Mouse (Mus musculus) MEL (cell line): ENCODE measurements around the gene Kalrn. TPM values are rescaled to one million over a fixed set of nuclear protein-coding genes. Genes with fewer than 3 reads are reported as not detected.

Experiments
- DNase-seq: peaks from one replicate; pipeline ENCODE4 v3.0.0; 2011; ENCODE audit warnings: low read depth, low spot score
- H3K27ac ChIP-seq: 2 replicates; pipeline ENCODE4 v1.5.1; 2012; ENCODE audit warnings: low read depth, mild to moderate bottlenecking, control low read depth, low read length, moderate library complexity; ENCODE audit not compliant: control insufficient read depth
- H3K27me3 ChIP-seq, 2 experiments: fragments of 150-350 bp in 1 of 2; sonication (generic) in 1 of 2; 2 replicates each; pipeline ENCODE4 v1.6.1; 2012; ENCODE audit warnings: low read length in 2 of 2, mild to moderate bottlenecking in 2 of 2, improper control_type of control experiment in 1 of 2, moderate library complexity in 1 of 2; ENCODE audit not compliant: insufficient read depth in 2 of 2, control insufficient read depth in 1 of 2
- H3K36me3 ChIP-seq, 2 experiments: 2 replicates each; pipeline ENCODE4 v1.6.1; 2012 to 2014; ENCODE audit warnings: low read length in 2 of 2, improper control_type of control experiment in 1 of 2, inconsistent platforms in 1 of 2, mild to moderate bottlenecking in 1 of 2; ENCODE audit not compliant: insufficient read depth in 2 of 2, control insufficient read depth in 1 of 2
- H3K4me1 ChIP-seq, 2 experiments: fragments of 150-350 bp in 1 of 2; sonication (generic) in 1 of 2; 2 replicates each; pipeline ENCODE4 v1.6.1; 2012; ENCODE audit warnings: low read length in 2 of 2, improper control_type of control experiment in 1 of 2, mild to moderate bottlenecking in 1 of 2; ENCODE audit not compliant: insufficient read depth in 2 of 2, control insufficient read depth in 1 of 2
- H3K4me3 ChIP-seq, 2 experiments: fragments of 150-350 bp in 1 of 2; sonication (generic) in 1 of 2; 2 replicates each; pipeline ENCODE4 v1.5.1; 2012; ENCODE audit warnings: low read depth in 2 of 2, low read length in 2 of 2, mild to moderate bottlenecking in 2 of 2, moderate library complexity in 2 of 2, control low read depth in 1 of 2, improper control_type of control experiment in 1 of 2; ENCODE audit not compliant: control insufficient read depth in 1 of 2, insufficient read depth in 1 of 2
- H3K79me2 ChIP-seq: 2 replicates; pipeline ENCODE4 v1.6.1; 2012; ENCODE audit warnings: mild to moderate bottlenecking, low read length, moderate library complexity; ENCODE audit not compliant: control insufficient read depth, poor library complexity, insufficient read depth
- H3K9ac ChIP-seq: 2 replicates; pipeline ENCODE4 v1.6.1; 2012; ENCODE audit warnings: low read depth, mild to moderate bottlenecking, control low read depth, low read length, moderate library complexity; ENCODE audit not compliant: control insufficient read depth, poor library complexity, severe bottlenecking
- H3K9me3 ChIP-seq: fragments of 150-350 bp; sonication (generic); replicated peaks from 2 replicates; pipeline ENCODE4 v1.6.1; 2012; ENCODE audit warnings: mild to moderate bottlenecking, low read length, improper control_type of control experiment, moderate library complexity; ENCODE audit not compliant: insufficient read depth
- BHLHE40 ChIP-seq: IDR thresholded peaks from 2 replicates; pipeline ENCODE4 v1.6.1; 2012; ENCODE audit warnings: low read depth, mild to moderate bottlenecking, inconsistent platforms, low read length, improper control_type of control experiment, borderline replicate concordance
- CHD1 ChIP-seq: IDR thresholded peaks from 2 replicates; pipeline ENCODE4 v1.6.1; 2012; ENCODE audit warnings: low read depth, mild to moderate bottlenecking, inconsistent platforms, low read length, improper control_type of control experiment
- CHD2 ChIP-seq: IDR thresholded peaks from 2 replicates; pipeline ENCODE4 v1.6.1; 2011; ENCODE audit warnings: low read length, improper control_type of control experiment
- CTCF ChIP-seq, 3 experiments: IDR thresholded peaks in 2 of 3; conservative IDR thresholded peaks in 1 of 3; 2 replicates each; pipeline ENCODE4 v1.5.1; 2011 to 2012; ENCODE audit warnings: low read length in 3 of 3, low read depth in 2 of 3, mild to moderate bottlenecking in 2 of 3, improper control_type of control experiment in 1 of 3, inconsistent platforms in 1 of 3, mixed read lengths in 1 of 3, moderate library complexity in 1 of 3; ENCODE audit not compliant: control insufficient read depth in 1 of 3, insufficient read depth in 1 of 3, poor library complexity in 1 of 3, severe bottlenecking in 1 of 3
- ELF1 ChIP-seq: IDR thresholded peaks from 2 replicates; pipeline ENCODE4 v1.6.1; 2014; ENCODE audit warnings: low read depth, mild to moderate bottlenecking, inconsistent platforms, low read length, improper control_type of control experiment, moderate library complexity
- ETS1 ChIP-seq: IDR thresholded peaks from 2 replicates; pipeline ENCODE4 v1.6.1; 2012; ENCODE audit warnings: low read depth, mild to moderate bottlenecking, inconsistent platforms, low read length, improper control_type of control experiment, moderate library complexity
- GABPA ChIP-seq: IDR thresholded peaks from 2 replicates; pipeline ENCODE4 v1.6.1; 2012; ENCODE audit warnings: low read depth, mild to moderate bottlenecking, inconsistent platforms, low read length, improper control_type of control experiment, moderate library complexity
- HCFC1 ChIP-seq: IDR thresholded peaks from 2 replicates; pipeline ENCODE4 v1.6.1; 2012; ENCODE audit warnings: low read depth, mild to moderate bottlenecking, inconsistent platforms, low read length, improper control_type of control experiment, moderate library complexity
- JUND ChIP-seq: IDR thresholded peaks from 2 replicates; pipeline ENCODE4 v1.6.1; 2011; ENCODE audit warnings: low read depth, mild to moderate bottlenecking, improper control_type of control experiment, low read length
- MAX ChIP-seq: IDR thresholded peaks from 2 replicates; pipeline ENCODE4 v1.6.1; 2011; ENCODE audit warnings: low read length, improper control_type of control experiment
- MAZ ChIP-seq: IDR thresholded peaks from 2 replicates; pipeline ENCODE4 v1.6.1; 2012; ENCODE audit warnings: low read depth, mild to moderate bottlenecking, inconsistent platforms, low read length, improper control_type of control experiment
- MEF2A ChIP-seq: IDR thresholded peaks from 2 replicates; pipeline ENCODE4 v1.6.1; 2014; ENCODE audit warnings: low read depth, mild to moderate bottlenecking, inconsistent platforms, low read length, improper control_type of control experiment; ENCODE audit not compliant: poor library complexity, insufficient replicate concordance, severe bottlenecking; ENCODE audit errors: extremely low read depth
- MXI1 ChIP-seq: IDR thresholded peaks from 2 replicates; pipeline ENCODE4 v1.6.1; 2011; ENCODE audit warnings: mild to moderate bottlenecking, low read depth, low read length, improper control_type of control experiment
- MYB ChIP-seq: IDR thresholded peaks from 2 replicates; pipeline ENCODE4 v1.6.1; 2011; ENCODE audit warnings: mild to moderate bottlenecking, low read depth, low read length, improper control_type of control experiment
- MYC ChIP-seq: IDR thresholded peaks from 2 replicates; pipeline ENCODE4 v1.6.1; 2011; ENCODE audit warnings: low read depth, mild to moderate bottlenecking, low read length, improper control_type of control experiment, moderate library complexity
- POLR2A ChIP-seq, 2 experiments: IDR thresholded peaks; 2 replicates each; pipeline ENCODE4 v1.6.1; 2011 to 2012; ENCODE audit warnings: low read length in 2 of 2, mild to moderate bottlenecking in 2 of 2, control low read depth in 1 of 2, improper control_type of control experiment in 1 of 2, low read depth in 1 of 2, moderate library complexity in 1 of 2; ENCODE audit not compliant: control insufficient read depth in 1 of 2, insufficient read depth in 1 of 2, poor library complexity in 1 of 2
- RCOR1 ChIP-seq: IDR thresholded peaks from 2 replicates; pipeline ENCODE4 v1.6.1; 2012; ENCODE audit warnings: low read depth, mild to moderate bottlenecking, inconsistent platforms, low read length, improper control_type of control experiment
- SMC3 ChIP-seq: IDR thresholded peaks from 2 replicates; pipeline ENCODE4 v1.6.1; 2011; ENCODE audit warnings: low read depth, low read length, improper control_type of control experiment
- USF1 ChIP-seq: IDR thresholded peaks from 2 replicates; pipeline ENCODE4 v1.6.1; 2014; ENCODE audit warnings: low read depth, mild to moderate bottlenecking, inconsistent platforms, low read length, improper control_type of control experiment, moderate library complexity
- ZKSCAN1 ChIP-seq: IDR thresholded peaks from 2 replicates; pipeline ENCODE4 v1.6.1; 2012; ENCODE audit warnings: low read depth, mild to moderate bottlenecking, inconsistent platforms, low read length, improper control_type of control experiment, moderate library complexity
- ZMIZ1 ChIP-seq: IDR thresholded peaks from 2 replicates; pipeline ENCODE4 v1.6.1; 2012; ENCODE audit warnings: low read depth, mild to moderate bottlenecking, inconsistent platforms, low read length, improper control_type of control experiment, moderate library complexity
- polyA plus RNA-seq, 2 experiments: library from polyadenylated mRNA; stranded (reverse) in 1 of 2; unstranded in 1 of 2; fragments of >175 nt in 1 of 2; fragments of >200 nt in 1 of 2; gene quantifications; 2 replicates each; pipeline versions ENCODE4 v1.2.1 to v1.2.4; 2012; ENCODE audit warnings: low replicate concordance in 2 of 2, low read depth in 1 of 2; ENCODE audit not compliant: insufficient read length in 2 of 2, insufficient read depth in 1 of 2, missing spikeins in 1 of 2
- total RNA-seq: library from RNA; depleted of rRNA; stranded (reverse); fragments of 300-350 nt; gene quantifications from 2 replicates; pipeline ENCODE4 v1.2.3, GENCODE M21; 2012

Kalrn gene
- total and polyA plus RNA-seq, 3 experiments: 10.4 to 11.8 TPM; not detected in 1

DNA sequence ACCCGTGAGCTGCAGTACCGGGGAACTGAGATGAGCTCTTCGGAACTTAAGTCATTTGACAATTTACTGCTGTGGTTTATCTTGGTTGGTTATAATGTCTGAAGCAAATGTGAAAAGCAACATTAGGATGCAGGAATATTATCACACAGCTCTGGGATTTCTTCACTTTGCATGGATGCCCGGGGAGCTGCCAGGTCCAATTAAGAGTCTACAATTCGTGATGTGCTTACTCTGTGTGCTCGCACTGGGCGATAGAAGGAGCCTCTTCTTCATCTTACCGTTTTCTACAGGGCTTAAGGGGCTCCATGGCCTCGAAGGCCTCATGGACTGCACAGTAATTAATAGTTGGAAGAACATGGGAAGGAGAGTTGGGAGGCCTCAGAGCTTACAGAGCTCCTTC lies 450.8 kb downstream of the Kalrn start:
- Histone ChIP-seq H3K27ac (no peak overlapping the region), H3K27me3 (peaks cover 9 to 18% of the 10 kb centered on the region in 2 experiments), H3K4me1 (peaks cover 0 to 6% of the 10 kb centered on the region in 2 experiments; a peak in 1 of 4 replicates)
- TF ChIP-seq MYB (no peak), ZMIZ1 (no peak), BHLHE40 (no peak), JUND (no peak), MAZ (no peak), MXI1 (no peak), ZKSCAN1 (no peak), SMC3 (no peak), RCOR1 (no peak), POLR2A (IDR thresholded peaks at IDR 0.05; ENCODE audit: control insufficient read depth in 1 of 2, insufficient read depth in 1 of 2, low read depth in 1 of 2, low read length in 2 of 2, poor library complexity in 1 of 2) (no peak), ETS1 (no peak), CHD2 (no peak), USF1 (no peak)
- TF ChIP-seq, all 39 proteins: peak for 0
- no peak overlapping the region for H3K9ac ChIP-seq
- no peak for DNase-seq
- no peaks in the 10 kb centered on the region for H3K9me3 ChIP-seq
- H3K4me3 ChIP-seq: no peak overlapping the region
- peaks cover 0 to 2% of the 10 kb centered on the region in 2 experiments; a peak in 1 of 4 replicates for H3K36me3 ChIP-seq
- no peaks in the 10 kb centered on the region for H3K79me2 ChIP-seq

GRCm38 (mm10) chr16:34121288-34121687 lies 452.0 kb downstream of the Kalrn start:
- peaks cover 6 to 18% of the 10 kb centered on the region in 2 experiments for H3K27me3 ChIP-seq
- peaks cover 0 to 6% of the 10 kb centered on the region in 2 experiments; a peak in 1 of 4 replicates for H3K4me1 ChIP-seq
- H3K4me3 ChIP-seq: no peak overlapping the region; a peak in 1 of 4 replicates
- H3K27ac ChIP-seq: no peak overlapping the region
- H3K9me3 ChIP-seq: no peaks in the 10 kb centered on the region
- no peak for TF ChIP-seq GABPA
- no peak for TF ChIP-seq MAZ
- TF ChIP-seq JUND: no peak
- no peak for TF ChIP-seq MYB
- no peak for TF ChIP-seq HCFC1
- TF ChIP-seq ELF1: no peak
- no peak for TF ChIP-seq MEF2A
- TF ChIP-seq MYC: no peak
- TF ChIP-seq CTCF (IDR thresholded peaks at IDR 0.05 in 2 of 3, conservative IDR thresholded peaks at IDR 0.05 in 1 of 3; ENCODE audit: control insufficient read depth in 1 of 3, insufficient read depth in 1 of 3, low read depth in 2 of 3, low read length in 3 of 3, poor library complexity in 1 of 3, severe bottlenecking in 1 of 3): no peak
- no peak for TF ChIP-seq CHD1
- TF ChIP-seq MAX: no peak
- H3K9ac ChIP-seq: no peak overlapping the region
- no peak for DNase-seq
- peaks cover 0 to 2% of the 10 kb centered on the region in 2 experiments; a peak in 1 of 4 replicates for H3K36me3 ChIP-seq
- H3K79me2 ChIP-seq: no peaks in the 10 kb centered on the region
